Mouse (Mus musculus): Measurements from ENCODE around the gene Isg15. TPM values are rescaled to one million over a fixed set of nuclear protein-coding genes. Genes with fewer than 3 reads are reported as not detected.

The Isg15 gene
- under 1 TPM in 1 of 2 experiments, not detected in 1; 0.33 TPM for total RNA-seq (2021)
- long read RNA-seq, experiment 1 = 0 reads
- long read RNA-seq, experiment 2 = 0 reads

- DNase-seq = no peak
Observed at GRCm38 (mm10) chr4:156200623-156201475, at the start of gene Isg15. TSS of gene Isg15 (minus strand) at chr4:156200818.

GRCm38 (mm10) chr4:156249567-156249966 lies 48.9 kb upstream of the Isg15 start:
- DNase-seq = no peak

GRCm38 (mm10) chr4:156236651-156237447 lies 36.2 kb upstream of the Isg15 start:
- DNase-seq = no peak

GRCm38 (mm10) chr4:156235808-156236533 lies 35.4 kb upstream of the Isg15 start, which contains the start of gene Noc2l:
TSS of gene Noc2l (plus strand) at chr4:156236010.
- peak; percentile 90 for DNase-seq

GRCm38 (mm10) chr4:156235360-156235770 lies 34.7 kb upstream of the Isg15 start:
- DNase-seq = no peak

GRCm38 (mm10) chr4:156234701-156235213 lies 34.1 kb upstream of the Isg15 start, which contains the start of gene Plekhn1:
TSS of gene Plekhn1 (minus strand) at chr4:156234857.
- peak; percentile 77 for DNase-seq

- DNase-seq = no peak
Observed at GRCm38 (mm10) chr4:156234021-156234501, 33.4 kb upstream of the Isg15 start.

- no peak for DNase-seq
Observed at GRCm38 (mm10) chr4:156228393-156229024, 27.9 kb upstream of the Isg15 start.

- peak; percentile 39 for DNase-seq
Observed at GRCm38 (mm10) chr4:156227752-156228392, 27.3 kb upstream of the Isg15 start.

- no peak for DNase-seq
Observed at GRCm38 (mm10) chr4:156224276-156224675, 23.7 kb upstream of the Isg15 start.

- DNase-seq = no peak
Observed at GRCm38 (mm10) chr4:156219936-156220335, 19.3 kb upstream of the Isg15 start.

- DNase-seq = no peak
Observed at GRCm38 (mm10) chr4:156217838-156218237, 17.2 kb upstream of the Isg15 start.

GRCm38 (mm10) chr4:156217022-156217669 lies 16.5 kb upstream of the Isg15 start:
- DNase-seq = no peak

- DNase-seq = no peak
Observed at GRCm38 (mm10) chr4:156216196-156216595, 15.6 kb upstream of the Isg15 start.

- peak; percentile 79 for DNase-seq
Observed at GRCm38 (mm10) chr4:156215649-156216048, 15.0 kb upstream of the Isg15 start, which contains the start of gene Perm1. TSS of gene Perm1 (plus strand) at chr4:156215868.

- DNase-seq = no peak
Observed at GRCm38 (mm10) chr4:156213134-156213533, 12.5 kb upstream of the Isg15 start.

GRCm38 (mm10) chr4:156209963-156210635 lies 9.5 kb upstream of the Isg15 start:
- no peak for DNase-seq

- DNase-seq = no peak
Observed at GRCm38 (mm10) chr4:156208872-156209271, 8.3 kb upstream of the Isg15 start.

GRCm38 (mm10) chr4:156203413-156204131 lies 3.0 kb upstream of the Isg15 start:
- peak; percentile 40 for DNase-seq

All from gastrocnemius, postnatal 10 days (tissue).